Mouse (Mus musculus) liver, embryonic 15.5 days (tissue): ENCODE measurements around the gene Scel. TPM values are rescaled to one million over a fixed set of nuclear protein-coding genes. Genes with fewer than 3 reads are reported as not detected.

Experiments
- ATAC-seq: fragments of 200-750 bp; cut with Nextera tagmentation; 2 replicates; pipeline ENCODE4 v1.8.0; 2017; ENCODE audit warnings: moderate number of reproducible peaks, mild to moderate bottlenecking, moderate library complexity; ENCODE audit not compliant: insufficient read depth
- H3K27ac ChIP-seq: fragments of 300-500 bp; sonication (generic); replicated peaks from 2 replicates; pipeline ENCODE4 v1.5.1; 2015; ENCODE audit warnings: mild to moderate bottlenecking, inconsistent platforms
- H3K27me3 ChIP-seq: fragments of 300-500 bp; sonication (generic); 2 replicates; pipeline ENCODE4 v1.6.1; 2015; ENCODE audit warnings: mild to moderate bottlenecking, inconsistent platforms
- H3K36me3 ChIP-seq: fragments of 300-500 bp; sonication (generic); replicated peaks from 2 replicates; pipeline ENCODE4 v1.6.1; 2015; ENCODE audit warnings: moderate library complexity, mild to moderate bottlenecking, inconsistent platforms
- H3K4me1 ChIP-seq: fragments of 300-500 bp; sonication (generic); replicated peaks from 2 replicates; pipeline ENCODE4 v1.6.1; 2015; ENCODE audit warnings: inconsistent platforms
- H3K4me2 ChIP-seq: fragments of 300-500 bp; sonication (generic); 2 replicates; pipeline ENCODE4 v1.6.1; 2015; ENCODE audit warnings: moderate library complexity, mild to moderate bottlenecking, inconsistent platforms
- H3K4me3 ChIP-seq: fragments of 300-500 bp; sonication (generic); replicated peaks from 2 replicates; pipeline ENCODE4 v1.5.1; 2015; ENCODE audit warnings: mild to moderate bottlenecking, inconsistent platforms
- H3K9ac ChIP-seq: fragments of 300-500 bp; sonication (generic); 2 replicates; pipeline ENCODE4 v1.6.1; 2015; ENCODE audit warnings: moderate library complexity, mild to moderate bottlenecking, inconsistent platforms
- H3K9me3 ChIP-seq: fragments of 300-500 bp; sonication (generic); replicated peaks from 2 replicates; pipeline ENCODE4 v1.6.1; 2016; ENCODE audit warnings: inconsistent platforms
- WGBS: fragments of 180-500 bp; shearing (Covaris S2); methylation state at CpG from one replicate; pipeline ENCODE4 v1.1.7; 2015; ENCODE audit warnings: mixed read lengths; ENCODE audit not compliant: insufficient replicate concordance; 5-methylcytosine and 5-hydroxymethylcytosine counted together
- polyA plus RNA-seq: library from polyadenylated mRNA; unstranded; fragments of >200 nt; fragmentation: Nextera tagmentation; extraction: Ambion mirVana; gene quantifications from 2 replicates; pipeline ENCODE4 v1.2.1, GENCODE M21; 2015

Scel gene
- polyA plus RNA-seq, 1 experiment from 2014 or later = 0.14 TPM

- Histone ChIP-seq H3K27ac (no peak overlapping the region), H3K4me2 (no peak overlapping the region), H3K4me3 (no peak overlapping the region), H3K9ac (no peak overlapping the region), H3K27me3 (no peaks in the 10 kb centered on the region), H3K9me3 (no peaks in the 10 kb centered on the region), H3K36me3 (no peaks in the 10 kb centered on the region), H3K4me1 (no peaks in the 10 kb centered on the region)
- WGBS = 52% methylated on average over 7 of the region's 7 CpGs
- no peak for ATAC-seq
Observed at GRCm38 (mm10) chr14:103479446-103479845, 33.7 kb upstream of the Scel start.

DNA sequence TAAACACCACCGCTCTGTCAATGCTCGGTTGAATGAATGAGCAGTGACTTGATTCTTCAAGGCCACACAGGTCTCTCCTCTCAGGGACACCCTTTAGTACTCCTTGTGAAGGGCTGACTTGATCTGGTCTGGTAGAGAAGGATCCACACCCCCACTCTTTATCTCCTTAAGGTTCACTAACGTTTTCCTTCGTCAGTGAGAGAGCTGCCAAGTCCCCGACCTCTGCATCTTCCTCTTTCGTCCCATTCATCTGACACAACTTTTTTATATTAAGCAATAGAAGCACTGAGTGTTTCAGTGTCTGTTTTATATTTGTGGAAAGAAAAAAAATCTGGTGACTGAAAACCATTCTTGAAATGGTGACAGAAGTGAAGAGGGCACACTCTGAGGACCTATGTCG is 31.6 kb upstream of the Scel start:
- no peak overlapping the region for H3K4me3 ChIP-seq
- no peaks in the 10 kb centered on the region for H3K4me1 ChIP-seq
- H3K36me3 ChIP-seq = no peaks in the 10 kb centered on the region
- H3K27me3 ChIP-seq = no peaks in the 10 kb centered on the region
- no peak overlapping the region for H3K9ac ChIP-seq
- H3K4me2 ChIP-seq = no peak overlapping the region
- no peaks in the 10 kb centered on the region for H3K9me3 ChIP-seq
- H3K27ac ChIP-seq = no peak overlapping the region
- no peak for ATAC-seq
- WGBS = 43% methylated on average over 7 of the region's 7 CpGs

GRCm38 (mm10) chr14:103485671-103486070 is 27.5 kb upstream of the Scel start:
- no peaks in the 10 kb centered on the region for H3K36me3 ChIP-seq
- no peaks in the 10 kb centered on the region for H3K9me3 ChIP-seq
- H3K9ac ChIP-seq = no peak overlapping the region
- ATAC-seq = no peak
- H3K4me1 ChIP-seq = no peaks in the 10 kb centered on the region
- H3K27ac ChIP-seq = no peak overlapping the region
- H3K4me2 ChIP-seq = no peak overlapping the region
- WGBS = 74% methylated on average over 8 of the region's 8 CpGs
- H3K4me3 ChIP-seq = no peak overlapping the region
- no peaks in the 10 kb centered on the region for H3K27me3 ChIP-seq

DNA sequence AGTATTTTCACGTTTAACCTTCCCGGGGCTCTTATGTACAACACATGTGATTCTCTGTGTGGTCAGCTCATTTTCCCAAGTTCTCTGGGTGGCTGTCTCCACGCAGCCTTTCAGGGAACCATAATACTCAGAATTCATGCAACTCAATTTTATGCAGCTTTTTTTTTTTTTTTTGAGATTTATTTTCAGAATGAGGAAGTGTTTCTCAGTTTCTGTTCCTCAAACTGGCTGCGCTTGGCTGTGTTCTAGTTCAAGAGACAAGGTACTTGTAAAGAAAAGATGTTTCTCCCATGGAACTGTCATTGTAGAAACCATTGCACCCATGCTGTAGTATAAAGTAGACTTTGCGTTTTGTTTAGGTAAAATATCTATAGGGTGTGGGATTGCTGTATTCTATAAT is 26.2 kb upstream of the Scel start:
- Histone ChIP-seq H3K4me2 (no peak overlapping the region), H3K27ac (no peak overlapping the region), H3K9me3 (no peaks in the 10 kb centered on the region), H3K9ac (no peak overlapping the region), H3K4me1 (no peaks in the 10 kb centered on the region), H3K27me3 (no peaks in the 10 kb centered on the region), H3K4me3 (no peak overlapping the region), H3K36me3 (no peaks in the 10 kb centered on the region)
- 32% methylated on average over 5 of the region's 5 CpGs for WGBS
- ATAC-seq = no peak

GRCm38 (mm10) chr14:103488659-103489058 is 24.5 kb upstream of the Scel start:
- H3K27me3 ChIP-seq = no peaks in the 10 kb centered on the region
- H3K4me2 ChIP-seq = no peak overlapping the region
- no peaks in the 10 kb centered on the region for H3K4me1 ChIP-seq
- 50% methylated on average over 3 of the region's 3 CpGs for WGBS
- H3K9me3 ChIP-seq = no peaks in the 10 kb centered on the region
- H3K36me3 ChIP-seq = no peaks in the 10 kb centered on the region
- H3K4me3 ChIP-seq = no peak overlapping the region
- ATAC-seq = no peak
- no peak overlapping the region for H3K9ac ChIP-seq
- H3K27ac ChIP-seq = no peak overlapping the region

GRCm38 (mm10) chr14:103498199-103498598 is 14.9 kb upstream of the Scel start:
- no peak for ATAC-seq
- Histone ChIP-seq H3K4me1 (no peaks in the 10 kb centered on the region), H3K4me3 (no peak overlapping the region), H3K27ac (no peak overlapping the region), H3K36me3 (no peaks in the 10 kb centered on the region), H3K9me3 (no peaks in the 10 kb centered on the region), H3K27me3 (no peaks in the 10 kb centered on the region), H3K4me2 (no peak overlapping the region), H3K9ac (no peak overlapping the region)
- WGBS = 65% methylated on average over 8 of the region's 8 CpGs

- Histone ChIP-seq H3K4me3 (no peak overlapping the region), H3K4me2 (no peak overlapping the region), H3K27me3 (no peaks in the 10 kb centered on the region), H3K4me1 (no peaks in the 10 kb centered on the region), H3K27ac (no peak overlapping the region), H3K9me3 (no peaks in the 10 kb centered on the region), H3K36me3 (no peaks in the 10 kb centered on the region), H3K9ac (no peak overlapping the region)
- 63% methylated on average over 5 of the region's 5 CpGs for WGBS
- no peak for ATAC-seq
Observed at GRCm38 (mm10) chr14:103498613-103499012, 14.5 kb upstream of the Scel start.

DNA sequence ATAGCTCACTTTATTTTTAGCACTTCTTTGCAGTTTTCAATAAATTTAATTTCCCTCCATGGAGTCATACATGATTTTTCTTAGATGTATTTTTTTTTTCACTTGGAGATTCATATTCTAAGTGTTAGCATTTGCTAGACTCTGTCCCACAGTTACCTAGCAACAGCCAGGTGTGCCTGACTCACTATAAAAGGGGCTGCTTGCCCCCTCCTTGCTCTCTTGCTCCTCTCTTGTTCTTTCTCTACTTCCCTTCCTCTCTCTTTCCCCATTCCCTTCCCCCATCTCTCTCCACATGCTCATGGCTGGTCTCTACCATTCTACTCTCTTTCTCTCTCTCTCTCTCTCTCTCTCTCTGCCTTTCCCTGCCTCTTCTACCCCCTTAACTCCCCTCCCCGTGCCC is 14.1 kb upstream of the Scel start:
- H3K4me3 ChIP-seq = no peak overlapping the region
- H3K9ac ChIP-seq = no peak overlapping the region
- no peaks in the 10 kb centered on the region for H3K36me3 ChIP-seq
- ATAC-seq = no peak
- WGBS = 54% methylated on average over 1 of the region's 1 CpGs
- no peak overlapping the region for H3K27ac ChIP-seq
- no peaks in the 10 kb centered on the region for H3K4me1 ChIP-seq
- no peaks in the 10 kb centered on the region for H3K9me3 ChIP-seq
- no peaks in the 10 kb centered on the region for H3K27me3 ChIP-seq
- H3K4me2 ChIP-seq = no peak overlapping the region

GRCm38 (mm10) chr14:103500309-103500708 is 12.8 kb upstream of the Scel start:
- no peak for ATAC-seq
- WGBS = 51% methylated on average over 7 of the region's 7 CpGs
- Histone ChIP-seq H3K4me1 (no peaks in the 10 kb centered on the region), H3K36me3 (no peaks in the 10 kb centered on the region), H3K9ac (no peak overlapping the region), H3K27me3 (no peaks in the 10 kb centered on the region), H3K4me3 (no peak overlapping the region), H3K27ac (no peak overlapping the region), H3K4me2 (no peak overlapping the region), H3K9me3 (no peaks in the 10 kb centered on the region)

DNA sequence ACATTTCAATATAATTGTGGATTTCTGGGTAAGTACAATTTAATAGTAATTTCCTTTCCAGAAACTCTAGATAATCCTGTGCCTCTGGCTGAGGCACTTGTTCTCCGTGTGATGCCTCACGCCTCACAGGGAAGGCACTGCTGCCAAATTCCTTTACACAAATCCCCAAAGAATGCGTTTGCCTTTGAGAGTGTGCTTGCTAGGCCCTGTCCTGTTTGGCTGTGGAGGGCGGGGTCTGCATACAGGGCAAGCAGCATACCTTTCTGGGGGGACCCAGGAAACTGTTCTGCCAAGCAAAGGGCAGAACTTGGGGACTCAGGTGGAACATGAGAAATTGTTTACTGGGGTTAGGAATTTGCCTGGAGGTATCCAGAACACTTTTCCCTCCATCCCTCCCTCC is 12.2 kb upstream of the Scel start:
- no peak overlapping the region for H3K9ac ChIP-seq
- H3K4me3 ChIP-seq = no peak overlapping the region
- no peak for ATAC-seq
- no peaks in the 10 kb centered on the region for H3K9me3 ChIP-seq
- H3K27me3 ChIP-seq = no peaks in the 10 kb centered on the region
- WGBS = 30% methylated on average over 4 of the region's 4 CpGs
- no peak overlapping the region for H3K27ac ChIP-seq
- no peaks in the 10 kb centered on the region for H3K4me1 ChIP-seq
- no peak overlapping the region for H3K4me2 ChIP-seq
- H3K36me3 ChIP-seq = no peaks in the 10 kb centered on the region

GRCm38 (mm10) chr14:103504514-103504913 is 8.6 kb upstream of the Scel start:
- H3K9me3 ChIP-seq = no peaks in the 10 kb centered on the region
- ATAC-seq = no peak
- no peaks in the 10 kb centered on the region for H3K36me3 ChIP-seq
- H3K27ac ChIP-seq = no peak overlapping the region
- H3K4me1 ChIP-seq = no peaks in the 10 kb centered on the region
- WGBS = 70% methylated on average over 7 of the region's 7 CpGs
- no peak overlapping the region for H3K4me2 ChIP-seq
- H3K9ac ChIP-seq = no peak overlapping the region
- no peak overlapping the region for H3K4me3 ChIP-seq
- H3K27me3 ChIP-seq = no peaks in the 10 kb centered on the region

DNA sequence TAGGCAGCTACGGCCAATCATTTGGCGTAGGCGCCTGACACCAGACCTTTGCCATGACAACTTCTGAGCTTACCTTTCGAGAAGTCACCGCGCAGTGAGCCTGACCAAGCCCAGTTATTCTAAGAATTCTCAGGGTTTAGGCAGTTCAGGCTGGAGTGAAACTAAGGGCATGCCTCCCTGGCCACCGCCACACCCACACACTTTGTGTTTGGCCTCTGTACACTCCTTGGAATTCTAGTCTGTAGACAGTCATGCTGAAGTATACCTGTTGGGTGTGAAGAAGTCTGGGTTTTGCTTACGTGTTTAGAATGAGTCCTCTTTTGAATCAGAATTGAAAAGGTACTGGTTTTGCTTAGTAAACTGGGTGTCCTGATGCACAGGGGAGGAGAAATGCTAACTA is 3.6 kb upstream of the Scel start:
- Histone ChIP-seq H3K9ac (no peak overlapping the region), H3K36me3 (no peaks in the 10 kb centered on the region), H3K4me1 (no peaks in the 10 kb centered on the region), H3K27ac (no peak overlapping the region), H3K4me2 (no peak overlapping the region), H3K27me3 (peaks cover 3% of the 10 kb centered on the region; the same call in 1 of the 2 replicates), H3K9me3 (no peaks in the 10 kb centered on the region), H3K4me3 (no peak overlapping the region)
- ATAC-seq = no peak
- 79% methylated on average over 8 of the region's 8 CpGs for WGBS
